Mouse (Mus musculus) limb, embryonic 14.5 days (tissue): ENCODE results near the gene Rpl24. TPM values are rescaled to one million over a fixed set of nuclear protein-coding genes. Genes with fewer than 3 reads are reported as not detected.

ENCODE experiments used
- ATAC-seq: fragments of 200-750 bp; cut with Nextera tagmentation; 2 replicates; pipeline ENCODE4 v1.8.0; 2017; ENCODE audit warnings: low read depth, moderate number of reproducible peaks, moderate TSS enrichment; ENCODE audit not compliant: low FRiP score
- DNase-seq: peaks from one replicate; pipeline ENCODE4 v3.0.0-alpha.2; 2015; ENCODE audit warnings: low spot score
- H3K27ac ChIP-seq: fragments of 300-500 bp; sonication (generic); replicated peaks from 2 replicates; pipeline ENCODE4 v1.5.1; 2014; ENCODE audit warnings: low read depth, mild to moderate bottlenecking, low read length, moderate library complexity, mixed read lengths
- H3K27me3 ChIP-seq: fragments of 300-500 bp; sonication (generic); 2 replicates; pipeline ENCODE4 v1.6.1; 2014; ENCODE audit warnings: low read length, mixed read lengths; ENCODE audit not compliant: control insufficient read depth, insufficient read depth
- H3K36me3 ChIP-seq: fragments of 300-500 bp; sonication (generic); 2 replicates; pipeline ENCODE4 v1.6.1; 2014; ENCODE audit warnings: mild to moderate bottlenecking, low read length, moderate library complexity, mixed read lengths; ENCODE audit not compliant: control insufficient read depth, insufficient read depth
- H3K4me1 ChIP-seq: fragments of 300-500 bp; sonication (generic); 2 replicates; pipeline ENCODE4 v1.6.1; 2014; ENCODE audit warnings: antibody characterized with exemption, low read length, mixed read lengths; ENCODE audit not compliant: control insufficient read depth, insufficient read depth
- H3K4me2 ChIP-seq: fragments of 300-500 bp; sonication (generic); replicated peaks from 2 replicates; pipeline ENCODE4 v1.6.1; 2014; ENCODE audit warnings: low read depth, mild to moderate bottlenecking, low read length, moderate library complexity; ENCODE audit not compliant: severe bottlenecking
- H3K4me3 ChIP-seq: fragments of 300-500 bp; sonication (generic); replicated peaks from 2 replicates; pipeline ENCODE4 v1.5.1; 2014; ENCODE audit warnings: low read length
- H3K9ac ChIP-seq: fragments of 300-500 bp; sonication (generic); 2 replicates; pipeline ENCODE4 v1.6.1; 2014; ENCODE audit warnings: mild to moderate bottlenecking, low read depth, low read length, moderate library complexity; ENCODE audit not compliant: severe bottlenecking
- H3K9me3 ChIP-seq: fragments of 300-500 bp; sonication (generic); 2 replicates; pipeline ENCODE4 v1.6.1; 2016; ENCODE audit warnings: low read length; ENCODE audit not compliant: control insufficient read depth
- POLR2A ChIP-seq: fragments of 200-500 bp; IDR thresholded peaks from 2 replicates; pipeline ENCODE4 v1.8.0; 2012; ENCODE audit warnings: inconsistent platforms, mild to moderate bottlenecking, moderate library complexity, borderline replicate concordance; ENCODE audit not compliant: insufficient read depth, insufficient read length; ENCODE audit errors: extremely low read depth
- WGBS: fragments of 180-500 bp; shearing (Covaris S2); extraction: QIAGEN DNeasy Blood & Tissue Kit; methylation state at CpG from one replicate; pipeline ENCODE4 v1.1.7; 2014; 5-methylcytosine and 5-hydroxymethylcytosine counted together
- polyA plus RNA-seq, 2 experiments: library from polyadenylated mRNA; depleted of rRNA in 1 of 2; stranded (reverse) in 1 of 2; unstranded in 1 of 2; fragments of >200 nt; fragmentation: Nextera tagmentation in 1 of 2; extraction: Ambion mirVana in 1 of 2; gene quantifications; 2 replicates each; pipeline versions ENCODE4 v1.2.1 to v1.2.3; 2012 to 2014

The Rpl24 gene
- polyA plus RNA-seq, 2 experiments, result 816 to 876 TPM

DNA sequence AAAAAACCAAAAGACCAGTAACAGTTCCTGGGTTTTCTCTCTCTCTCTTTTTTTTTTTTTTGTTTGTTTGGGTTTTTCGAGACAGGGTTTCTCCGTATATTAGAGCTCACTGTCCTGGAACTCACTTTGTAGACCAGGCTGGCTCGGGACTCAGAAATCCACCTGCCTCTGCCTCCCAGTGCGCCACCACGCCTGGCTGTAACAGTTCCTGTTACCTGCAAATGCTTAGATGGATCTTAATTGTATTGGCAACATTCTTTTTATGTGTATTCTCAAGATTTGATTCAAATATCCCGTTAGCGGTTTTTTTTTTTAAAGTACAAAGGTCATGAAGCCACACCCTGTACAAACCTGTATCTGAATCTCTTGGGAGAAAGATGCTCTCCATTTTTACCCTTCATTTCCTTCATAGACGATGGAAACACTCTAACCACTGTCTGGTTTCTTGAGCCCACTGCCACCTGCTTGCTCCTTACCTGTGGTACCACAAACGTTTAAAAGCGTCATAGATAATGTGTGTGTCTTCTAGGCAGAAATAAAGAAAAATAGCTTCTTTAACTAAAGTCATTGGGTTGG lies 6.6 kb downstream of the Rpl24 start:
- DNase-seq (no peak), ATAC-seq (no peak)
- Histone ChIP-seq H3K4me1 (peaks cover 11% of the 10 kb centered on the region), H3K27ac (0 out of 2 replicates have a peak overlapping the region, but pooled peaks have one; percentile 52), H3K4me3 (peak overlapping the region; percentile 99), H3K9ac (no peak overlapping the region), H3K4me2 (peak overlapping the region; percentile 71), H3K27me3 (no peaks in the 10 kb centered on the region), H3K9me3 (no peaks in the 10 kb centered on the region), H3K36me3 (peaks cover 45% of the 10 kb centered on the region)
- WGBS, result 56% methylated on average over 10 of the region's 10 CpGs
- TF ChIP-seq POLR2A, result no peak

DNA sequence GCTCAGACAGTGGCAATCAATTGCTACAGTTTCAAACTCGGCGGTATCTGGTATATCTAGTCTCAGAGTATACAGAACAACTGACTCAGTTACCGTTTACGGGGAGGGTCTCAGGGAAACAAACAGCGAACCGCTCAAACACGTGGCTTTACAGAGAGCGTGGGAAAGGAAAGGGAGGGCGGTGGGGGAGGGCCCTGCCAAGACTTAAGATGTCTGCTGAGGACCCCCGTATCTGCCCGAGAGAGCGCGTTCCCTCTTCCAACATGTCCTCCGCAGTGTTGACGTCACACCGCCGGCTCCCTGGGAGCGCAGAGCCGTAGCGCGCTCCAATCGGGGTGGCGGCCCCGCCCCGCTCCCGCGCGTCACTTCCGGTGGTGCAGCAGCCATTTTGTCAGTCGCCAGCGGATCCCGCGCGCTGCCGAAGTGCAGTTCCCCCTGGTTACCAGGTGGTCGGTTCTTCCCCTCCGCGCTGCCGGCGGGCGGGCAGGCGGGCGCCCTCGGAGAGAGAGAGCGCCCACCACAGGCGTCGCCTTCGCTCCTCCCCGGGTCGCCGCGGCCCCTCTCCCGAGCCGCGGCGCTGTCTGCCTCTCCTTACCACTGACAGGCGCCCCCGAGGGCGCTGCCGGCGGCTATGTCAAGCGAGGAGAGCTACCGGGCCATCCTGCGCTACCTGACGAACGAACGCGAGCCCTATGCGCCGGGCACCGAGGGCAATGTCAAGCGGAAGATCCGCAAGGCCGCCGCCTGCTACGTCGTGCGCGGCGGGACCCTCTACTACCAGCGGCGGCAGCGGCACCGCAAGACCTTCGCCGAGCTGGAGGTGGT lies 7.6 kb downstream of the Rpl24 start, which contains the start of gene Zbtb11:
Gene Zbtb11, plus strand, starts transcription at position 453 of the 825 bp plus-strand sequence.
- WGBS, result 0% methylated on average over 47 of the region's 86 CpGs
- H3K9me3 ChIP-seq, result no peaks in the 10 kb centered on the region
- H3K4me1 ChIP-seq, result peaks cover 9% of the 10 kb centered on the region
- H3K4me3 ChIP-seq, result peak within 1 kb of the TSS; percentile 99
- H3K9ac ChIP-seq, result peak within 1 kb of the TSS; percentile 86
- peak within 1 kb of the TSS; percentile 71 for H3K4me2 ChIP-seq
- DNase-seq (peak; percentile 98), ATAC-seq (peak; percentile 98)
- no peak for TF ChIP-seq POLR2A
- H3K36me3 ChIP-seq, result peaks cover 46% of the 10 kb centered on the region
- H3K27ac ChIP-seq, result peak within 1 kb of the TSS; percentile 90
- H3K27me3 ChIP-seq, result no peaks in the 10 kb centered on the region

DNA sequence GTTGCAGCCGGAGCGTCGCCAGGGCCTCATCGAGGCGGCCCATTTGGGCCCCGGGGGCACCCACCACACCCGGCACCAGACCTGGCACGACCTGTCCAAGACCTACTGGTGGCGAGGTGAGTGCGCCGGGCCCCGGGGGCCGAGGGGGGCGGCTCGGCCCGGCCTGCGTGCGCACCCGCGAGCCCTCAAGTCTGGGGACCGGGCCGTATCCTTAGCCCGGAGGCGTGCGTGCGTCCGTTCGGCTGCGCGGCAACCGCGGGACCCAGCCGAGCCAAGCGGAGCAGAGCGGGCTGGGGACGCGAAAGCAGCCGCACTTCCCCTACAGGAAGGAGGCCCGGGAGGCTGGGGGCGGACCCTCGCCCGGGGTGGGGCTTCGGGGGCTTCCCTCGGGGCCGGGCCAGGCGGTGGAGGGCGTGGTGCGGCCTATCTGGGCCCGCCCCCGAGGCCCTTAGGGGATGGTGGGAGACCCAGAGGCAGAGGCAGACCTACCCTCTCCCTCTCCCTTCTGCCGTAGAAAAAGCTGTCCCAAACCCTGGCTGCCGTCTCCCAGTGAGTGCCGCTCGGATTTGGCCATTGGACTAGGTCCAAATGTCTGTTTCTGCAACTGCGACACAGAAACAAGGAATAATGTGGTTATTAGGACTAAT lies 8.3 kb downstream of the Rpl24 start:
- under 1% methylated on average over 43 of the region's 55 CpGs for WGBS
- no peaks in the 10 kb centered on the region for H3K9me3 ChIP-seq

DNA sequence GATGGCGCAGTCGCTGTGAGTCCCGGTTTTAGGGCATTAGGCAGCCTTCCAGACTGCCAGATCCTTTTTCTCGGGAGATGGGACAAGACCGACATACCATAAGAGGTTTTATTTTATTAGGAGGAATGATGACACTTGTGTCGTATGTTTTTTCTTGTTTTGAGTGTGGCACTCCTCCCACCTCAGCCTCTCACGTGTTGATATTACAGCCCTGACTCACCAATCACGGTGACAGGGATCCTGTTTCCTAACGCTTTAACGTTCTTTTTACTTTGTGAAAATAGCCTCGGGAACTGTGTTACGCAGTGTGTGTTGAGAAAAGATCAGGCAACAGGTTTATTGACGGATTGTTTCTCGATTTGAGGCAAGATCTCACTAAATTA lies 8.8 kb downstream of the Rpl24 start:
- Histone ChIP-seq H3K27me3 (no peaks in the 10 kb centered on the region), H3K4me1 (peaks cover 6% of the 10 kb centered on the region), H3K9me3 (no peaks in the 10 kb centered on the region), H3K9ac (peak overlapping the region; percentile 86), H3K36me3 (peaks cover 34% of the 10 kb centered on the region), H3K4me3 (peak overlapping the region; percentile 99), H3K27ac (peak overlapping the region; percentile 90; the same call in 1 of the 2 replicates), H3K4me2 (peak overlapping the region; percentile 60)
- ATAC-seq, result 0 out of 2 replicates have a peak, but pooled peaks have one; percentile 16
- peak; percentile 44 for DNase-seq
- 1% methylated on average over 14 of the region's 14 CpGs for WGBS
- TF ChIP-seq POLR2A, result no peak

More for the DNA sequence above, 8.3 kb downstream of the Rpl24 start:
- DNase-seq, result peak; percentile 87
- peak; percentile 79 for ATAC-seq
- H3K27me3 ChIP-seq, result no peaks in the 10 kb centered on the region
- peak overlapping the region; percentile 99 for H3K4me3 ChIP-seq
- H3K27ac ChIP-seq, result peak overlapping the region; percentile 90
- H3K4me2 ChIP-seq, result peak overlapping the region; percentile 60
- peaks cover 39% of the 10 kb centered on the region for H3K36me3 ChIP-seq
- TF ChIP-seq POLR2A, result no peak
- peaks cover 6% of the 10 kb centered on the region for H3K4me1 ChIP-seq
- peak overlapping the region; percentile 86 for H3K9ac ChIP-seq

DNA sequence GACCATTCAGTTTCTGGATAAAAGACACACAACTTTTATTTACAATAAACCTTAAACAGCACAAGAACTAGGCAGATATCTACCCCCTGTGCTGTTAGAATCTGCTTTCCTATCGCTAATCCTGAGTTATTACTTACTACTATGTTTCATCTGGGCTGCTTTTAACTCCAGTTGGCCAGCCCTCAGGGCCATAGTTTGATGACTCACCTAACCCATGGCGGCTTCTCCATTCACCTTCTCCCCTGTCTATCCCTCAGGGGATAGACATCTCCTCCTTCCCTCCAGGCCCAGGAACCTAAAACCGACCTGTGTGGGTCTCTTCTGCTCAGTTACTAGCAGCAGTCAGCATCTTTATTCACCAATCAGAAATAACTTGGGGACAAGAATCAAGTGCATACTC lies 19.9 kb downstream of the Rpl24 start:
- no peak for DNase-seq
- Histone ChIP-seq H3K4me1 (no peaks in the 10 kb centered on the region), H3K4me2 (no peak overlapping the region), H3K36me3 (peaks cover 50% of the 10 kb centered on the region), H3K27me3 (no peaks in the 10 kb centered on the region), H3K9me3 (no peaks in the 10 kb centered on the region), H3K4me3 (no peak overlapping the region), H3K27ac (no peak overlapping the region), H3K9ac (no peak overlapping the region)
- 94% methylated on average over 3 of the region's 3 CpGs for WGBS
- no peak for ATAC-seq
- TF ChIP-seq POLR2A, result no peak
